Mouse (Mus musculus) kidney, adult 2 months (tissue): ENCODE measurements around the gene Scmh1.

Experiments used
- CTCF ChIP-seq: fragments of 200-500 bp; conservative IDR thresholded peaks from 2 replicates; pipeline ENCODE4 v1.5.1; 2011; ENCODE audit warnings: low read depth, mild to moderate bottlenecking, control low read depth, low read length, moderate library complexity, mixed read lengths; ENCODE audit not compliant: insufficient read depth, insufficient read length
- POLR2A ChIP-seq: fragments of 200-500 bp; IDR thresholded peaks from one replicate; pipeline ENCODE4 v1.6.1; 2011; ENCODE audit warnings: low read depth, low read length, control low read depth

DNA sequence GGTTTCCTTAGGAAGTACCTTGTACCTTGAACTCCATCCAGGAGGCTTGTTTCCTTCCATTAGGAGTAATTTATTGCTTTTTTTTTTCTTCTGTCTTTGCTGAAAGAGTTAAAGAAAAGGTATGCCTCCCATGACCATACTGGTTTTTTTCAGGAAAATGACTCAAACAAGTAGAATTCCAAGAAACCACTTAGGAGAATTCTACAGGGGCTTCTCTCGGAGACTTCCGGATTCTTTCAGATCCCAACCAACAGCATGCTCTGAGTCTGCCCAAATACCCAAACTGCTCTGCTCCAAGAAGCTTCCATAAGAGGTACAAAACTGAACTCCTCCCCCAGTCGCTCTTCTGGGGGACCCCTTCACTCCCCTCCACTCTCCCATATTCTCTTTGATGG is 166.0 kb downstream of the Scmh1 start:
- no peak for TF ChIP-seq POLR2A
- TF ChIP-seq CTCF: no peak
